Mouse (Mus musculus): ENCODE results near the gene Plcg1. TPM values are rescaled to one million over a fixed set of nuclear protein-coding genes. Genes with fewer than 3 reads are reported as not detected.

Plcg1 gene
- polyA plus RNA-seq, 1 experiment from 2014 or later, result 28.6 TPM

- Histone ChIP-seq H3K4me2 (ENCODE audit: low read depth, low read length) (no peak overlapping the region), H3K4me3 (replicated peaks; ENCODE audit: low read length) (no peak overlapping the region), H3K27ac (ENCODE audit: low read length) (no peak overlapping the region), H3K9ac (ENCODE audit: low read length) (no peak overlapping the region), H3K9me3 (replicated peaks; ENCODE audit: control insufficient read depth, low read length) (no peaks in the 10 kb centered on the region), H3K27me3 (ENCODE audit: control insufficient read depth, insufficient read depth, low read length) (no peaks in the 10 kb centered on the region), H3K36me3 (ENCODE audit: control insufficient read depth, insufficient read depth, low read length) (peaks cover 12% of the 10 kb centered on the region), H3K4me1 (ENCODE audit: control insufficient read depth, insufficient read depth, low read length) (no peaks in the 10 kb centered on the region)
- 90% methylated on average over 4 of the region's 4 CpGs for WGBS
- ATAC-seq (ENCODE audit: insufficient read depth, low FRiP score), result no peak
Measured at GRCm38 (mm10) chr2:160723613-160724375, 7.3 kb upstream of the Plcg1 start.

GRCm38 (mm10) chr2:160724536-160724935, 6.6 kb upstream of the Plcg1 start:
- no peak overlapping the region for H3K9ac ChIP-seq (ENCODE audit: low read length)
- H3K4me2 ChIP-seq (ENCODE audit: low read depth, low read length), result no peak overlapping the region
- H3K27ac ChIP-seq (ENCODE audit: low read length), result no peak overlapping the region
- H3K9me3 ChIP-seq (replicated peaks; ENCODE audit: control insufficient read depth, low read length), result no peaks in the 10 kb centered on the region
- H3K4me1 ChIP-seq (ENCODE audit: control insufficient read depth, insufficient read depth, low read length), result no peaks in the 10 kb centered on the region
- no peak for ATAC-seq (ENCODE audit: insufficient read depth, low FRiP score)
- WGBS, result 87% methylated on average over 5 of the region's 5 CpGs
- H3K36me3 ChIP-seq (ENCODE audit: control insufficient read depth, insufficient read depth, low read length), result peaks cover 11% of the 10 kb centered on the region
- no peaks in the 10 kb centered on the region for H3K27me3 ChIP-seq (ENCODE audit: control insufficient read depth, insufficient read depth, low read length)
- H3K4me3 ChIP-seq (replicated peaks; ENCODE audit: low read length), result no peak overlapping the region

- H3K4me3 ChIP-seq (replicated peaks; ENCODE audit: low read length), result no peak overlapping the region
- 81% methylated on average over 6 of the region's 6 CpGs for WGBS
- no peak for ATAC-seq (ENCODE audit: insufficient read depth, low FRiP score)
- H3K9me3 ChIP-seq (replicated peaks; ENCODE audit: control insufficient read depth, low read length), result no peaks in the 10 kb centered on the region
- peaks cover 4% of the 10 kb centered on the region for H3K4me1 ChIP-seq (ENCODE audit: control insufficient read depth, insufficient read depth, low read length)
- no peak overlapping the region for H3K27ac ChIP-seq (ENCODE audit: low read length)
- H3K36me3 ChIP-seq (ENCODE audit: control insufficient read depth, insufficient read depth, low read length), result peaks cover 8% of the 10 kb centered on the region; the same call in 1 of the 2 replicates
- no peak overlapping the region for H3K4me2 ChIP-seq (ENCODE audit: low read depth, low read length)
- no peak overlapping the region for H3K9ac ChIP-seq (ENCODE audit: low read length)
- no peaks in the 10 kb centered on the region for H3K27me3 ChIP-seq (ENCODE audit: control insufficient read depth, insufficient read depth, low read length)
Measured at GRCm38 (mm10) chr2:160725877-160726864, 4.9 kb upstream of the Plcg1 start.

- no peaks in the 10 kb centered on the region for H3K9me3 ChIP-seq (replicated peaks; ENCODE audit: control insufficient read depth, low read length)
- H3K27me3 ChIP-seq (ENCODE audit: control insufficient read depth, insufficient read depth, low read length), result no peaks in the 10 kb centered on the region
- H3K4me3 ChIP-seq (replicated peaks; ENCODE audit: low read length), result no peak overlapping the region
- WGBS, result 91% methylated on average over 3 of the region's 3 CpGs
- 0 out of 2 replicates have a peak, but pooled peaks cover 5% of the 10 kb centered on the region for H3K36me3 ChIP-seq (ENCODE audit: control insufficient read depth, insufficient read depth, low read length)
- no peak overlapping the region for H3K4me2 ChIP-seq (ENCODE audit: low read depth, low read length)
- ATAC-seq (ENCODE audit: insufficient read depth, low FRiP score), result no peak
- no peak overlapping the region for H3K9ac ChIP-seq (ENCODE audit: low read length)
- peaks cover 22% of the 10 kb centered on the region for H3K4me1 ChIP-seq (ENCODE audit: control insufficient read depth, insufficient read depth, low read length)
- no peak overlapping the region for H3K27ac ChIP-seq (ENCODE audit: low read length)
Measured at GRCm38 (mm10) chr2:160728972-160729371, 2.1 kb upstream of the Plcg1 start.

- Histone ChIP-seq H3K9me3 (replicated peaks; ENCODE audit: control insufficient read depth, low read length) (no peaks in the 10 kb centered on the region), H3K4me3 (replicated peaks; ENCODE audit: low read length) (no peak overlapping the region), H3K4me1 (ENCODE audit: control insufficient read depth, insufficient read depth, low read length) (peaks cover 27% of the 10 kb centered on the region), H3K27me3 (ENCODE audit: control insufficient read depth, insufficient read depth, low read length) (no peaks in the 10 kb centered on the region), H3K9ac (ENCODE audit: low read length) (no peak overlapping the region), H3K27ac (ENCODE audit: low read length) (no peak overlapping the region), H3K4me2 (ENCODE audit: low read depth, low read length) (no peak overlapping the region), H3K36me3 (ENCODE audit: control insufficient read depth, insufficient read depth, low read length) (0 out of 2 replicates have a peak, but pooled peaks cover 3% of the 10 kb centered on the region)
- WGBS, result 86% methylated on average over 2 of the region's 2 CpGs
- ATAC-seq (ENCODE audit: insufficient read depth, low FRiP score), result no peak
Measured at GRCm38 (mm10) chr2:160729436-160729835, 1.7 kb upstream of the Plcg1 start.

GRCm38 (mm10) chr2:160729851-160730796, 976 bp upstream of the Plcg1 start:
- Histone ChIP-seq H3K36me3 (ENCODE audit: control insufficient read depth, insufficient read depth, low read length) (0 out of 2 replicates have a peak, but pooled peaks cover 5% of the 10 kb centered on the region), H3K27me3 (ENCODE audit: control insufficient read depth, insufficient read depth, low read length) (no peaks in the 10 kb centered on the region), H3K4me2 (ENCODE audit: low read depth, low read length) (peak overlapping the region; percentile 90), H3K9me3 (replicated peaks; ENCODE audit: control insufficient read depth, low read length) (no peaks in the 10 kb centered on the region), H3K4me1 (ENCODE audit: control insufficient read depth, insufficient read depth, low read length) (peaks cover 33% of the 10 kb centered on the region), H3K9ac (ENCODE audit: low read length) (peak overlapping the region; percentile 88), H3K27ac (ENCODE audit: low read length) (no peak overlapping the region), H3K4me3 (replicated peaks; ENCODE audit: low read length) (peak overlapping the region; percentile 79)
- no peak for ATAC-seq (ENCODE audit: insufficient read depth, low FRiP score)
- WGBS, result 20% methylated on average over 17 of the region's 17 CpGs

GRCm38 (mm10) chr2:160730797-160731116, 343 bp upstream of the Plcg1 start:
- Histone ChIP-seq H3K4me1 (ENCODE audit: control insufficient read depth, insufficient read depth, low read length) (peaks cover 34% of the 10 kb centered on the region), H3K4me2 (ENCODE audit: low read depth, low read length) (peak overlapping the region; percentile 90), H3K27ac (ENCODE audit: low read length) (peak overlapping the region; percentile 91; the same call in 1 of the 2 replicates), H3K27me3 (ENCODE audit: control insufficient read depth, insufficient read depth, low read length) (no peaks in the 10 kb centered on the region), H3K4me3 (replicated peaks; ENCODE audit: low read length) (peak overlapping the region; percentile 79), H3K9ac (ENCODE audit: low read length) (peak overlapping the region; percentile 88), H3K9me3 (replicated peaks; ENCODE audit: control insufficient read depth, low read length) (no peaks in the 10 kb centered on the region), H3K36me3 (ENCODE audit: control insufficient read depth, insufficient read depth, low read length) (0 out of 2 replicates have a peak, but pooled peaks cover 6% of the 10 kb centered on the region)
- ATAC-seq (ENCODE audit: insufficient read depth, low FRiP score), result no peak; the same call in none of the 2 replicates
- WGBS, result 5% methylated on average over 19 of the region's 19 CpGs

- WGBS, result under 1% methylated on average over 32 of the region's 32 CpGs
- Histone ChIP-seq H3K4me3 (replicated peaks; ENCODE audit: low read length) (peak overlapping the region; percentile 79), H3K9me3 (replicated peaks; ENCODE audit: control insufficient read depth, low read length) (no peaks in the 10 kb centered on the region), H3K9ac (ENCODE audit: low read length) (peak overlapping the region; percentile 88), H3K36me3 (ENCODE audit: control insufficient read depth, insufficient read depth, low read length) (0 out of 2 replicates have a peak, but pooled peaks cover 6% of the 10 kb centered on the region), H3K27me3 (ENCODE audit: control insufficient read depth, insufficient read depth, low read length) (no peaks in the 10 kb centered on the region), H3K27ac (ENCODE audit: low read length) (peak overlapping the region; percentile 91), H3K4me1 (ENCODE audit: control insufficient read depth, insufficient read depth, low read length) (peaks cover 43% of the 10 kb centered on the region), H3K4me2 (ENCODE audit: low read depth, low read length) (peak overlapping the region; percentile 90)
- peak; percentile 14 for ATAC-seq (ENCODE audit: insufficient read depth, low FRiP score)
Measured at GRCm38 (mm10) chr2:160731839-160732261, 750 bp downstream of the Plcg1 start.
